Mouse (Mus musculus) bone marrow macrophage, adult 2 months (primary cell): ENCODE data around the gene Zfp808.
"Not testable (repeated sequence)": the region's sequence is repeated elsewhere in the genome, so short reads cannot be mapped to it uniquely, and the experiment has no call there.

Source experiments
- CTCF ChIP-seq: IDR thresholded peaks from 2 replicates; pipeline ENCODE4 v1.5.1; 2012; ENCODE audit warnings: low read depth, mild to moderate bottlenecking, low read length, moderate library complexity
- POLR2A ChIP-seq: IDR thresholded peaks from 2 replicates; pipeline ENCODE4 v1.6.1; 2012; ENCODE audit warnings: mild to moderate bottlenecking, low read depth, low read length, borderline replicate concordance

DNA sequence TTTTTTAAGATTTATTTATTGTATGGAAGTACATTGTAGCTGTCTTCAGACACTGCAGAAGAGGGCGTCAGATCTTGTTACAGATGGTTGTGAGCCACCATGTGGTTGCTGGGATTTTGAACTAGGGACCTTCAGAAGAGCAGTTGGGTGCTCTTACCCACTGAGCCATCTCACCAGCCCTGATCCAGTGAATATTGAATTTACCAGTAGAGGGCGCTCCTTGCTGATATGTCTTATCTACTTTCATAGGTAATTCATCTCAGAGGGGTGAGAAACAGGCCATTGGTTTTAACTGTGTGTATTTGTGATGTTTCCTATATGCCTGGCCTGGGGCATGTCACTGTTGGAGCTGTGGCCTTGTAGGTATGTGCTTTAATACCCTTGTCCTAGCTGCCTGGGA, 13.8 kb upstream of the Zfp808 start:
- TF ChIP-seq POLR2A, CTCF: not testable (repeated sequence)
